Mouse (Mus musculus) CH12.LX (cell line): Measurements from ENCODE around the gene Saa1. TPM values are rescaled to one million over a fixed set of nuclear protein-coding genes. Genes with fewer than 3 reads are reported as not detected.

Experiments used
- DNase-seq: peaks from one replicate; pipeline ENCODE4 v3.0.0-alpha.2; 2013; ENCODE audit errors: extremely low read depth
- H3K27ac ChIP-seq: 2 replicates; pipeline ENCODE4 v1.5.1; 2012; ENCODE audit warnings: low read depth, mild to moderate bottlenecking, control low read depth, moderate library complexity; ENCODE audit not compliant: insufficient read depth
- H3K27me3 ChIP-seq: replicated peaks from 2 replicates; pipeline ENCODE3; 2012; ENCODE audit warnings: inconsistent platforms
- H3K36me3 ChIP-seq, 2 experiments: replicated peaks in 1 of 2; 2 replicates each; pipeline versions ENCODE3 to v1.6.1; 2012; ENCODE audit warnings: inconsistent platforms in 1 of 2, low read length in 1 of 2, mild to moderate bottlenecking in 1 of 2, mixed read lengths in 1 of 2, moderate library complexity in 1 of 2; ENCODE audit not compliant: control insufficient read depth in 1 of 2, insufficient read depth in 1 of 2
- H3K4me1 ChIP-seq, 2 experiments: 2 replicates each; pipeline ENCODE4 v1.6.1; 2012; ENCODE audit warnings: inconsistent platforms in 1 of 2, moderate library complexity in 1 of 2; ENCODE audit not compliant: insufficient read depth in 2 of 2, control insufficient read depth in 1 of 2
- H3K4me2 ChIP-seq: 2 replicates; pipeline ENCODE4 v1.6.1; 2012; ENCODE audit warnings: low read depth, mild to moderate bottlenecking, control low read depth; ENCODE audit not compliant: poor library complexity, insufficient read depth, severe bottlenecking
- H3K4me3 ChIP-seq, 3 experiments: fragments of 150-350 bp in 1 of 3; sonication (generic) in 1 of 3; replicated peaks in 1 of 3; 2 replicates each; pipeline versions ENCODE3 to v1.5.1; 2011 to 2012; ENCODE audit warnings: low read depth in 2 of 3, low read length in 2 of 3, mild to moderate bottlenecking in 2 of 3, moderate library complexity in 2 of 3, control low read depth in 1 of 3, improper control_type of control experiment in 1 of 3, inconsistent platforms in 1 of 3, mixed read lengths in 1 of 3; ENCODE audit not compliant: poor library complexity in 1 of 3
- H3K79me2 ChIP-seq: replicated peaks from 2 replicates; pipeline ENCODE4 v1.6.1; 2012; ENCODE audit warnings: mild to moderate bottlenecking, moderate library complexity; ENCODE audit not compliant: control insufficient read depth, poor library complexity, insufficient read depth, severe bottlenecking; ENCODE audit errors: extremely low read depth
- H3K9ac ChIP-seq: 2 replicates; pipeline ENCODE4 v1.6.1; 2012; ENCODE audit warnings: low read depth, mild to moderate bottlenecking, control low read depth, moderate library complexity; ENCODE audit not compliant: insufficient read depth
- H3K9me3 ChIP-seq: replicated peaks from 2 replicates; pipeline ENCODE3; 2012; ENCODE audit warnings: low read length, inconsistent platforms, mixed read lengths
- BHLHE40 ChIP-seq: IDR thresholded peaks from 2 replicates; pipeline ENCODE4 v1.6.1; 2011; ENCODE audit warnings: mild to moderate bottlenecking, low read depth, low read length, improper control_type of control experiment
- CHD1 ChIP-seq: IDR thresholded peaks from 2 replicates; pipeline ENCODE4 v1.6.1; 2012; ENCODE audit warnings: low read depth, low read length, improper control_type of control experiment, inconsistent platforms
- CTCF ChIP-seq, 2 experiments: IDR thresholded peaks in 1 of 2; conservative IDR thresholded peaks in 1 of 2; 2 replicates each; pipeline ENCODE4 v1.5.1; 2011 to 2012; ENCODE audit warnings: low read depth in 2 of 2, low read length in 2 of 2, improper control_type of control experiment in 1 of 2, inconsistent platforms in 1 of 2, mild to moderate bottlenecking in 1 of 2, moderate library complexity in 1 of 2
- E2F4 ChIP-seq: IDR thresholded peaks from 2 replicates; pipeline ENCODE4 v1.6.1; 2011; ENCODE audit warnings: low read depth, low read length, improper control_type of control experiment; ENCODE audit not compliant: insufficient replicate concordance
- ELF1 ChIP-seq: IDR thresholded peaks from 2 replicates; pipeline ENCODE4 v1.6.1; 2014; ENCODE audit warnings: low read depth, mild to moderate bottlenecking, inconsistent platforms, low read length, improper control_type of control experiment
- EP300 ChIP-seq: IDR thresholded peaks from 2 replicates; pipeline ENCODE4 v1.6.1; 2011; ENCODE audit warnings: low read length, improper control_type of control experiment
- ETS1 ChIP-seq: conservative IDR thresholded peaks from 2 replicates; pipeline ENCODE4 v1.6.1; 2012; ENCODE audit warnings: low read depth, mild to moderate bottlenecking, inconsistent platforms, low read length, improper control_type of control experiment, moderate library complexity
- HCFC1 ChIP-seq: IDR thresholded peaks from 2 replicates; pipeline ENCODE4 v1.6.1; 2012; ENCODE audit warnings: low read depth, mild to moderate bottlenecking, inconsistent platforms, low read length, improper control_type of control experiment
- KAT2A ChIP-seq: IDR thresholded peaks from 2 replicates; pipeline ENCODE4 v1.6.1; 2012; ENCODE audit warnings: low read length, improper control_type of control experiment, inconsistent platforms; ENCODE audit not compliant: insufficient replicate concordance
- MAFK ChIP-seq: IDR thresholded peaks from 2 replicates; pipeline ENCODE4 v1.6.1; 2011; ENCODE audit warnings: low read length, improper control_type of control experiment; ENCODE audit not compliant: insufficient replicate concordance
- NELFE ChIP-seq: IDR thresholded peaks from 2 replicates; pipeline ENCODE4 v1.6.1; 2011; ENCODE audit warnings: low read depth, low read length, improper control_type of control experiment
- NRF1 ChIP-seq: IDR thresholded peaks from 2 replicates; pipeline ENCODE4 v1.6.1; 2014; ENCODE audit warnings: low read depth, mild to moderate bottlenecking, inconsistent platforms, low read length, improper control_type of control experiment, moderate library complexity
- POLR2A ChIP-seq: IDR thresholded peaks from 2 replicates; pipeline ENCODE4 v1.6.1; 2011; ENCODE audit warnings: low read depth, mild to moderate bottlenecking, improper control_type of control experiment, low read length
- RAD21 ChIP-seq: IDR thresholded peaks from 2 replicates; pipeline ENCODE4 v1.6.1; 2011; ENCODE audit warnings: low read depth, mild to moderate bottlenecking, low read length, improper control_type of control experiment, moderate library complexity
- SMC3 ChIP-seq: IDR thresholded peaks from 2 replicates; pipeline ENCODE4 v1.6.1; 2011; ENCODE audit warnings: low read depth, low read length, improper control_type of control experiment
- TBP ChIP-seq: conservative IDR thresholded peaks from 2 replicates; pipeline ENCODE4 v1.6.1; 2011; ENCODE audit warnings: low read depth, low read length, improper control_type of control experiment
- UBTF ChIP-seq: IDR thresholded peaks from 2 replicates; pipeline ENCODE4 v1.6.1; 2012; ENCODE audit warnings: low read depth, mild to moderate bottlenecking, inconsistent platforms, low read length, improper control_type of control experiment, moderate library complexity
- USF2 ChIP-seq: conservative IDR thresholded peaks from 2 replicates; pipeline ENCODE4 v1.6.1; 2011; ENCODE audit warnings: low read depth, low read length, improper control_type of control experiment
- ZNF384 ChIP-seq: IDR thresholded peaks from 2 replicates; pipeline ENCODE4 v1.6.1; 2012; ENCODE audit warnings: low read depth, low read length, improper control_type of control experiment, inconsistent platforms
- dilution Hi-C: fragments of 300-500 bp; cut with MboI; formaldehyde crosslinking; loops from 2 replicates; pipeline ENCODE4 v1.14.3; 2020; ENCODE audit warnings: low sequenced_read_pairs; ENCODE audit not compliant: extremely low pct_unique_long_range_greater_than_20kb, extremely low pct_ligation_motif_present
- in situ Hi-C: fragments of 300-500 bp; cut with MboI; formaldehyde crosslinking; loops from 3 replicates; pipeline ENCODE4 v1.14.3; 2019; ENCODE audit warnings: low sequenced_read_pairs, low pct_ligation_motif_present, low pct_unique_long_range_greater_than_20kb, mixed read lengths
- polyA plus RNA-seq: library from polyadenylated mRNA; unstranded; fragments of >175 nt; gene quantifications from 2 replicates; pipeline ENCODE4 v1.2.1, GENCODE M21; 2012; ENCODE audit warnings: low read depth; ENCODE audit not compliant: insufficient read length
- total RNA-seq, 2 experiments: library from RNA; depleted of rRNA; stranded (reverse); fragments of 300-350 nt in 1 of 2; fragments of >200 nt in 1 of 2; gene quantifications; 2 replicates each; pipeline ENCODE4 v1.2.3; 2012 to 2014

Gene Saa1
- total and polyA plus RNA-seq, 3 experiments: not detected

DNA sequence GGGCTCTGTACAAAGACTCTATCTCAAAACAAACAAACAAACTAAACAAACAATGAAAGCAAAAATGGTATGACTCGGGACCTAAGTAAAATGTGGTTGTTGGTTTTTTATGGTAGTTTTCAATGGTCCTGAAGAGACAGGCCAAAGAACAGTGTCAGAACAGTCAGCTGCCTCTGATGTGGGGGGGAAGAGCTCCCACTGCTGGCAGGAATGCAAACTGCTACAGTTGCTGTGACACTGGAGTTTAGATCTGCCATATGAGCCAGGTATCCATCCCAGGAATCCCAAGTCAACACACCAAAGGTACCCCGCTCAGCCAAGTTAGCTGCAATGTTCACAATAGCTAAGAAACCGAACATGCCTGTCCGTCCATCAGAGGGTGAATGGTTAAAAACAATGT, 27.9 kb upstream of the Saa1 start:
- peak; percentile 54 for DNase-seq

GRCm38 (mm10) chr7:46768451-46768850, 25.7 kb upstream of the Saa1 start:
- Histone ChIP-seq H3K9me3 (no peaks in the 10 kb centered on the region), H3K4me1 (no peaks in the 10 kb centered on the region), H3K4me2 (no peak overlapping the region), H3K79me2 (no peaks in the 10 kb centered on the region), H3K27ac (no peak overlapping the region), H3K27me3 (no peaks in the 10 kb centered on the region), H3K4me3 (no peak overlapping the region), H3K9ac (no peak overlapping the region), H3K36me3 (peaks cover 46 to 87% of the 10 kb centered on the region in 2 experiments)
- no peak for DNase-seq
- TF ChIP-seq CTCF (conservative IDR thresholded peaks at IDR 0.05 in 1 of 2, IDR thresholded peaks at IDR 0.05 in 1 of 2; ENCODE audit: low read depth in 2 of 2, low read length in 2 of 2) (no peak), HCFC1 (no peak), USF2 (no peak), EP300 (no peak), ELF1 (no peak), MAFK (no peak), KAT2A (no peak), NRF1 (no peak), UBTF (no peak), TBP (no peak), RAD21 (no peak), E2F4 (no peak), NELFE (no peak), ETS1 (no peak), CHD1 (no peak), POLR2A (no peak)
- in situ Hi-C loops (loop anchor here (5.0 kb wide), 1 partner anchor 56 kb away; the partner anchor contains the start of gene Saal1), dilution Hi-C loops (no loop called here)

More for the DNA sequence above, 27.9 kb upstream of the Saa1 start:
- Histone ChIP-seq H3K4me1 (peaks cover 0 to 10% of the 10 kb centered on the region in 2 experiments; a peak in 2 of 4 replicates), H3K9me3 (no peaks in the 10 kb centered on the region), H3K9ac (no peak overlapping the region), H3K4me2 (no peak overlapping the region), H3K27me3 (no peaks in the 10 kb centered on the region), H3K79me2 (no peaks in the 10 kb centered on the region), H3K27ac (no peak overlapping the region), H3K36me3 (peaks cover 49 to 88% of the 10 kb centered on the region in 2 experiments), H3K4me3 (no peak overlapping the region)
- dilution Hi-C loops (no loop called here), in situ Hi-C loops (no loop called here)
- TF ChIP-seq BHLHE40 (no peak), ETS1 (no peak), SMC3 (peak; percentile 46), CTCF (conservative IDR thresholded peaks at IDR 0.05 in 1 of 2, IDR thresholded peaks at IDR 0.05 in 1 of 2; ENCODE audit: low read depth in 2 of 2, low read length in 2 of 2) (peak; percentile 41 to 55), ZNF384 (peak; percentile 75), RAD21 (peak; percentile 26)
